Mouse (Mus musculus) myocyte (in vitro differentiated cells): ENCODE measurements around the gene Sprr3.

Experiments used
- MAX ChIP-seq: IDR thresholded peaks from one replicate; pipeline ENCODE4 v1.6.1; 2011; ENCODE audit warnings: low read depth, mild to moderate bottlenecking, control low read depth
- POLR2A ChIP-seq: IDR thresholded peaks from one replicate; pipeline ENCODE4 v1.6.1; 2011; ENCODE audit warnings: low read depth, mild to moderate bottlenecking, control low read depth, moderate library complexity; ENCODE audit not compliant: insufficient read length
- POLR2AphosphoS2 ChIP-seq: IDR thresholded peaks from one replicate; pipeline ENCODE4 v1.6.1; 2011; ENCODE audit warnings: low read depth, control low read depth; ENCODE audit not compliant: insufficient read length

GRCm38 (mm10) chr3:92485863-92486262 lies 27.3 kb upstream of the Sprr3 start, which contains the start of gene Sprr1a:
- no peak for TF ChIP-seq POLR2A
- TF ChIP-seq POLR2AphosphoS2: no peak
- TF ChIP-seq MAX: no peak
